Mouse (Mus musculus): ENCODE measurements around the gene Zyg11b.

The Zyg11b gene

GRCm38 (mm10) chr4:108318649-108319615 lies 18.0 kb upstream of the Zyg11b start:
- no peak for DNase-seq

GRCm38 (mm10) chr4:108317656-108318605 lies 17.0 kb upstream of the Zyg11b start:
- no peak for DNase-seq

DNA sequence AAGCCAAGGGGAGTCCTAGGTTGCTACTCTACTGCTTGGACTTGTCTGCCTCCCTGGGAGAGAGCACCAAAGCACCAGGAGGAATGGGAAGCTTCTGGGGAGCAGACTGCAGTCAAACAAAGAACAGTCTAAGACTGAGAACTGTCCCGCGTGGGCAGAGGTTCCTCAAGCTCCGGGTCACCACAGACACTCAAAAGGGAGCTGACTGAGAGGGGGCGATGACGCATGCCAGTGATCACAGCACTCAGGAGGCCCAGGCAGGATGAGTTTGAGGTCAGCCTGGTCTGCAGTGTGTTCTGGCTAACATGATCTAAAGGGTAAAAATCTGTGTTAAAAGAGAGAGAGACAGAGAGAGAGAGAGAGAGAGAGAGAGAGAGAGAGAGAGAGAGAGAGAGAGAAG lies 13.1 kb upstream of the Zyg11b start:
- no peak for DNase-seq

DNA sequence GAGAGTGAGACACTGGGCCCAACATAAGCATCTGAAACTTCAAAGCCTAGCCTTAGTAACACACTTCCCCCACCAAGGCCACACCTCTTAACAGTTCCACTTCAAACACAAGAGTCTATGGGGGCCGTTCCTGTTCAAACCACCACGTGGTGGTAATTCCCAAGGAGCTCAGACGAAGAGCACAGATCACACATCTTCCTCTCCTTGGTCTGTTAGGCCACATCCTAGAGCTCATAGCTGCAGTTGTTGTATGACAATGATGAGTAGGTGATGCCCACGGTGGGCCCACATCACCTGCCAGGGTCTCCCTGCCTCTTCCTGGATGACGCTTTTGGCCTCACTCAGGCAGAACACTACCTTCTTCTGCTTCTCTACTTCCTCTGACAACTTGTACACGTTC lies 9.8 kb upstream of the Zyg11b start:
- DNase-seq, result no peak

GRCm38 (mm10) chr4:108302296-108302890 lies 1.5 kb upstream of the Zyg11b start:
- no peak for DNase-seq

- no peak for DNase-seq
Measured at GRCm38 (mm10) chr4:108300266-108300665, 630 bp downstream of the Zyg11b start.

DNA sequence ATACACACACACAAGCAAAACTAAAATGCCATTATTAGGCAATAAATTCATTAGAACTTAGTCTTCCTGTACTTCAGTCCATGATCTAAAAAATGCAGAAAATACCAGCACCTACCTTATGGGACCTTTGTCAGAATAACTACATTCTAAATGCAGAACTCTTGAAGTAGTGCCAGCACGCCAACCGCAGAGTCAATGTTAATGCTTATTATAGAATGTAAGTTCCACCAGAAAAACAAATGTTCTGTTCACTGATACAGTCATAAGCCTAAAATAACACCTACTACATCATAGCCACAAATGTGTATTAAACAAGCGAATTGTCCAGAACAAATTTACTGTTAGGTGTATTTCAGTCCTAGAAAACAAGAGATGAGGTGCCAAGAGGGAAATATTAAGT lies 23.9 kb downstream of the Zyg11b start:
- DNase-seq, result no peak

DNA sequence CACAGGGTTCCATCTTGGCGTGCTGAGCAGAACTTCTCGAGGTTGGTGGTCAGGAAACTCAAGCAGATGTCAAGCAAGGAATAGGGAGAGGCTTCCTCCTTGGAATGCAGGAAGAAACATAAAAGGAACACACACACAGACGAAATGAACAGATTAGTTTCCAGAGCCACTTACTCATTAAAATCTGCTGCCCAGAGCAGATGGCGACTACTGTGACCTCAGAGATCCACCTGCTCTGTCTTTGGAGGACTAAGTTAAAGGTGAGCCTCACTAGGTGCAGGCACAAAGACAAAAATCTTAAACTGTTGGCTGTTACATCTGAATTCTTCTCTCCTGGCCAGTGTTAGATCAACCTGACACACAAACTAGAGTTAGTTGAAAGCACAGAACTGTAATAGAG lies 28.6 kb downstream of the Zyg11b start:
- DNase-seq, result peak in 1 of 2 experiments; percentile 10

GRCm38 (mm10) chr4:108265774-108266173 lies 35.1 kb downstream of the Zyg11b start:
- DNase-seq, result no peak

- peak in 1 of 2 experiments; percentile 9 for DNase-seq
Measured at GRCm38 (mm10) chr4:108253317-108253716, 47.6 kb downstream of the Zyg11b start.

- no peak for DNase-seq
Measured at GRCm38 (mm10) chr4:108250501-108250900, 50.4 kb downstream of the Zyg11b start.

DNA sequence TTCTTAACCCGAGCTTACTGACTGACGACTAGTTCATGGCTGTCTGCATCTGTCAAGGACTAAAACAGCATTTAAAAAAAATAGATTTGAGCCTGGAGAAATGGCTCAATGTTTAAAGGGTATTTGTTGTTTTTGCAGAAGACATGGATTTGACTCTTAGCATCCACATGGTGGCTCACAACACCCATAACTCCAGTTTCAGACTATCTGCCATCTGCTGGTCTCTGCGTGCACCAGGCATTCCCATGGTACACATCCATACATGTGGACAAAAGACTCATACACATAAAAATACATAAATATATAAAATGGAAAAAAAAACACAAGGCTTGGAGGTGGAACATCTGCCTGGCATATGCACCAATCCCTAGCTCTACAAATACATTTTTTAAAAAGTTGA lies 51.6 kb downstream of the Zyg11b start:
- peak in 1 of 2 experiments; percentile 8 for DNase-seq

DNA sequence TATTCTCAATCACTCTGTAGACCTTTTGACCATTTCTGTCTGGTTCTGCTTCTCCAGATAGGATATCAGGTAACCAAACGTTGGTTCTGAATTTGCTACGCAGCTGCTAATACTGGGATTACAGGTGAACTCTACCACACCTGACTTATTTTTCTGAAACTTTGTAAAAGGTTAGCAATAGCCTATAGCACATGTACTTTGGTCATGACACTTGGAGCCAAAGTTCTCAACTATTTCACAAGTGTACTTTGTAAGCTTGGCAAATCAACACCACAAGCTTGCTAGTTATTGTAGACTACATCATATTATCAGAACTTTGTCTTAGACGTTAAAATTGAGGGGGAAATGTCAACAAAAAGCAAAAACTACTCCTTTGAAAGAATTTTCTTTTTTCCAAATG lies 67.2 kb downstream of the Zyg11b start:
- DNase-seq, result no peak

GRCm38 (mm10) chr4:108225341-108225872 lies 75.5 kb downstream of the Zyg11b start:
- DNase-seq, result no peak

- no peak for DNase-seq
Measured at GRCm38 (mm10) chr4:108222507-108222906, 78.4 kb downstream of the Zyg11b start.

GRCm38 (mm10) chr4:108219019-108219418 lies 81.9 kb downstream of the Zyg11b start:
- DNase-seq, result peak in 1 of 2 experiments; percentile 16

- DNase-seq, result peak; percentile 13 to 25
Measured at GRCm38 (mm10) chr4:108217332-108218179, 83.3 kb downstream of the Zyg11b start, which contains the start of gene Zyg11a. Gene Zyg11a (minus strand): TSS chr4:108218048.

GRCm38 (mm10) chr4:108213023-108213422 lies 87.9 kb downstream of the Zyg11b start:
- no peak for DNase-seq

DNA sequence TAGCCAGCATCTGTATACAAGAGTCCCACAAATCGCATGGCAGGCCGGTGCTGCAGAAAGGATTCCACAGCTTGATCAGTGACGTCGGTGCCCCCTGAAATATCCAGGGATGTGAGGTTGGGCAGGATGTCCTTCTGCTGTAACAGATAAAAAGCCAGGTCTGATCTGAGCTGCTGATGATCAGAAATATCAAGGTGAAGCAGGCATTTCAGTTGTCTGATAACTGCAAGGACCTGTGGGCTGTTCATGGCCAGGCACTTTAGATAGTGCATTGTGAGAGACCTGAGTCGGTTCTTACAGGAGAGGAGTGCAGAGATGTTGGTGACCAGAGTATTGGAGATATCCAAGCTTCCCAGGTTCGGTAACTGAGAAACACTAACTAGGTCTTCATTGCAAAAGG lies 96.3 kb downstream of the Zyg11b start:
- no peak for DNase-seq

GRCm38 (mm10) chr4:108199236-108199635 lies 101.7 kb downstream of the Zyg11b start:
- DNase-seq, result peak; percentile 56

DNA sequence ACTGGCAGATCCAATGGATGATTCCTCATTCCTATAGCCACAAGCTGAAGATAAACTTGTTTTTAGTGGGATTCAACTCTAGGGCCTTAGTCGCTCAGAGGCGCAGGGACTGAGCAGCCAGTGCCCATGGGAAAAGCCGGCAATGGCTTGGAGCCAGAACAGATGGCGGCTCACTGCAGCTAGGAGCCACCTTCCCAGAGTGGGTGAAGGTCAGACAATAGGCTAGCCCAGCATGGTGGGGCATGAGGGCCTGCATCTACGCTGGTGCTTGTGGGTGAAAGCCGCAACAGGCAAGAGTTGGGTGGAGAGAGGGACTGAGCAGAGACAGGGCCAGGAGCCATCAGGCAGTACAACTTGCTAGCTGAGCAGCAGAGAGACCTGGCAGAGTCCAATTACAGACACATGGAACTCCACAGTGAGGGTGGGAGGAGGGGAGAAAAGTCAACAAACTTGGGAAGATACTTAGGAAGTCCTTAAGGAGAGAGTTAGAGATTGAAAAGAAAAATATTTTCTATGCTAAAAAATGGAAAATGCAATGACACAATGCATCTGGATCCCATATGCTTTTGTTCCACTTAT lies 104.5 kb downstream of the Zyg11b start:
- peak; percentile 82 to 87 for DNase-seq

All from cerebellum, postnatal 10 days (tissue).